In genomic region chr19:55098409-55099183, GRCm38 (mm10) we compare ENCODE assay signal across 8 mouse cellular contexts. TPM values are rescaled to one million over a fixed set of nuclear protein-coding genes. Genes with fewer than 3 reads are reported as not detected.
DNase-seq lines count a peak whose midpoint lies in the region; ATAC-seq lines count a peak whose summit lies in the region.

No protein-coding gene starts in this region.

- peak overlapping the region; percentile 98 for H3K4me2 ChIP-seq in hindbrain, embryonic 13.5 days

- peak; percentile 77 for ATAC-seq in hindbrain, embryonic 13.5 days (ENCODE audit: low FRiP score)
- ATAC-seq in megakaryocyte, adult 5-6 weeks (ENCODE audit: poor library complexity, severe bottlenecking), result peak; percentile 13; the same call in 1 of the 2 replicates
- ATAC-seq in monocyte, adult 5-6 weeks (replicated peaks; ENCODE audit: insufficient number of reproducible peaks, low FRiP score, low TSS enrichment, poor library complexity, severe bottlenecking), result no peak

- intact Hi-C loops in left cerebral cortex, postnatal 10 days (cut with DNase I), result loop anchor here (5.0 kb wide), 1 partner anchor 94 kb away; no protein-coding TSS in a partner anchor

- under 1% methylated on average over 30 of the region's 30 CpGs for WGBS in hindbrain, embryonic 13.5 days

- H3K9me3 ChIP-seq in hindbrain, embryonic 13.5 days, result no peaks in the 10 kb centered on the region

- peak; percentile 74 for DNase-seq in NIH3T3 (ENCODE audit: low read depth)
- DNase-seq in cerebellum, adult 18-20 months, result peak; percentile 31 to 49
- DNase-seq in frontal cortex, postnatal 10 days (ENCODE audit: low spot score in 2 of 2), result peak; percentile 54 to 74
- peak; percentile 52 to 81 for DNase-seq in left cerebral cortex, postnatal 10 days (ENCODE audit: extremely low spot score in 1 of 2, low spot score in 2 of 2)
- peak; percentile 10 to 36 for DNase-seq in right cerebral cortex, adult 2 months (ENCODE audit: low spot score in 2 of 2)

- H3K27me3 ChIP-seq in hindbrain, embryonic 13.5 days, result no peaks in the 10 kb centered on the region

- peak overlapping the region; percentile 93 for H3K9ac ChIP-seq in hindbrain, embryonic 13.5 days

- peaks cover 20% of the 10 kb centered on the region for H3K36me3 ChIP-seq in hindbrain, embryonic 13.5 days

- H3K4me3 ChIP-seq in hindbrain, embryonic 13.5 days, result peak overlapping the region; percentile 99

- H3K4me1 ChIP-seq in hindbrain, embryonic 13.5 days (replicated peaks), result peaks cover 27% of the 10 kb centered on the region

- H3K27ac ChIP-seq in hindbrain, embryonic 13.5 days, result peak overlapping the region; percentile 90

RNA-seq across cellular contexts. Expression of gene Gpam, which starts 28.4 kb away (rescaled TPM):
- 22.5 and 22.8 TPM in 2 replicates for polyA plus RNA-seq in hindbrain, embryonic 13.5 days (2015; fragmentation: Nextera tagmentation; extraction: Ambion mirVana)
- total RNA-seq in left cerebral cortex, postnatal 10 days (2021), result 10 to 100 TPM; 59.1 to 60.1 TPM
- total RNA-seq in megakaryocyte, adult 5-6 weeks (2015), result 1.7 and 1.8 TPM in 2 replicates
- 4.4 and 9.3 TPM in 2 replicates for total RNA-seq in megakaryocyte, adult 5-6 weeks (2017)
- total RNA-seq in monocyte, adult 5-6 weeks (2017), result 1.9 to 6.5 TPM (median 5.3 TPM) in 3 replicates

Comparison
In these comparisons a context has a peak if more than half of its experiments do, and no peak if none do; other contexts are left out.
1. DNase-seq: peak in every context shown above with its lines; median percentile 74 in NIH3T3; 66 in left cerebral cortex, postnatal 10 days; 64 in frontal cortex, postnatal 10 days; 40 in cerebellum, adult 18-20 months; 23 in right cerebral cortex, adult 2 months.